Mouse (Mus musculus): ENCODE results near the gene Ugt1a10. TPM values are rescaled to one million over a fixed set of nuclear protein-coding genes. Genes with fewer than 3 reads are reported as not detected.
A peak's percentile ranks its signal among the peaks of the same experiment; 100 is the strongest.
"Not testable (repeated sequence)": the region's sequence is repeated elsewhere in the genome, so short reads cannot be mapped to it uniquely, and the experiment has no call there.

Gene Ugt1a10
- total RNA-seq, 2 experiments from 2014 or later: not detected

- intact Hi-C loops (cut with DNase I): no loop called here
- no peak for DNase-seq
These were observed 81.5 kb downstream of the Ugt1a10 start for GRCm38 (mm10) chr1:88136646-88137045.

- intact Hi-C loops (cut with DNase I): no loop called here
- DNase-seq: no peak
These were observed 82.1 kb downstream of the Ugt1a10 start for GRCm38 (mm10) chr1:88137264-88137663.

- no peak for DNase-seq
- intact Hi-C loops (cut with DNase I): no loop called here
These were observed 83.0 kb downstream of the Ugt1a10 start for GRCm38 (mm10) chr1:88138145-88138544.

- intact Hi-C loops (cut with DNase I); DNase-seq: not testable (repeated sequence)
These were observed 85.3 kb downstream of the Ugt1a10 start for GRCm38 (mm10) chr1:88140492-88140891.

GRCm38 (mm10) chr1:88143966-88144675 lies 88.9 kb downstream of the Ugt1a10 start:
- intact Hi-C loops (cut with DNase I); DNase-seq: not testable (repeated sequence)

- intact Hi-C loops (cut with DNase I); DNase-seq: not testable (repeated sequence)
These were observed 90.1 kb downstream of the Ugt1a10 start for GRCm38 (mm10) chr1:88145278-88145677.

GRCm38 (mm10) chr1:88150133-88150532 lies 94.9 kb downstream of the Ugt1a10 start:
- intact Hi-C loops (cut with DNase I); DNase-seq: not testable (repeated sequence)

GRCm38 (mm10) chr1:88158430-88158829 lies 103.2 kb downstream of the Ugt1a10 start:
- intact Hi-C loops (cut with DNase I): no loop called here
- no peak for DNase-seq

- no peak for DNase-seq
These were observed 110.5 kb downstream of the Ugt1a10 start, which contains the start of gene Ugt1a5 for GRCm38 (mm10) chr1:88165711-88166110. Gene Ugt1a5 (plus strand): TSS chr1:88166012.

GRCm38 (mm10) chr1:88172190-88172589 lies 117.0 kb downstream of the Ugt1a10 start:
- intact Hi-C loops (cut with DNase I); DNase-seq: not testable (repeated sequence)

More at GRCm38 (mm10) chr1:88165711-88166110, 110.5 kb downstream of the Ugt1a10 start, which contains the start of gene Ugt1a5:
- intact Hi-C loops (cut with DNase I): no loop called here

- intact Hi-C loops (cut with DNase I): no loop called here
- no peak for DNase-seq
These were observed 124.5 kb downstream of the Ugt1a10 start for GRCm38 (mm10) chr1:88179657-88180056.

GRCm38 (mm10) chr1:88186325-88186935 lies 131.2 kb downstream of the Ugt1a10 start:
- intact Hi-C loops (cut with DNase I): no loop called here
- no peak for DNase-seq

- DNase-seq: no peak
- intact Hi-C loops (cut with DNase I): no loop called here
These were observed 136.9 kb downstream of the Ugt1a10 start for GRCm38 (mm10) chr1:88192136-88192535.

- intact Hi-C loops (cut with DNase I): no loop called here
These were observed 140.5 kb downstream of the Ugt1a10 start for GRCm38 (mm10) chr1:88195687-88196086.

GRCm38 (mm10) chr1:88197443-88197842 lies 142.3 kb downstream of the Ugt1a10 start:
- no peak for DNase-seq
- intact Hi-C loops (cut with DNase I): no loop called here

More at GRCm38 (mm10) chr1:88195687-88196086, 140.5 kb downstream of the Ugt1a10 start:
- no peak for DNase-seq

- intact Hi-C loops (cut with DNase I): no loop called here
- DNase-seq: no peak
These were observed 144.8 kb downstream of the Ugt1a10 start for GRCm38 (mm10) chr1:88199996-88200395.

GRCm38 (mm10) chr1:88200456-88200855 lies 145.3 kb downstream of the Ugt1a10 start, which contains the start of gene Ugt1a2:
Gene Ugt1a2 (plus strand): TSS chr1:88200601.
- intact Hi-C loops (cut with DNase I): no loop called here
- no peak for DNase-seq

- DNase-seq: peak in 1 of 2 experiments; percentile 54
- intact Hi-C loops (cut with DNase I): no loop called here
These were observed 150.2 kb downstream of the Ugt1a10 start, which contains the start of gene Dnajb3 for GRCm38 (mm10) chr1:88205294-88205922. Gene Dnajb3 (minus strand): TSS chr1:88205782.

- no peak for DNase-seq
- intact Hi-C loops (cut with DNase I): no loop called here
These were observed 151.8 kb downstream of the Ugt1a10 start for GRCm38 (mm10) chr1:88206843-88207479.

- no peak for DNase-seq
- intact Hi-C loops (cut with DNase I): no loop called here
These were observed 156.6 kb downstream of the Ugt1a10 start, which contains the start of gene Ugt1a1 for GRCm38 (mm10) chr1:88211812-88212211. Gene Ugt1a1 (plus strand): TSS chr1:88211959.
